Mouse (Mus musculus) lung, postnatal 0 days (tissue): ENCODE results near the gene Omp.

Experiments
- CTCF ChIP-seq: IDR thresholded peaks from 2 replicates; pipeline ENCODE4 v1.5.1; 2016; ENCODE audit warnings: antibody characterized with exemption, mild to moderate bottlenecking
- EP300 ChIP-seq: IDR thresholded peaks from 2 replicates; pipeline ENCODE4 v1.6.1; 2016; ENCODE audit warnings: antibody characterized with exemption, mild to moderate bottlenecking, control low read depth

DNA sequence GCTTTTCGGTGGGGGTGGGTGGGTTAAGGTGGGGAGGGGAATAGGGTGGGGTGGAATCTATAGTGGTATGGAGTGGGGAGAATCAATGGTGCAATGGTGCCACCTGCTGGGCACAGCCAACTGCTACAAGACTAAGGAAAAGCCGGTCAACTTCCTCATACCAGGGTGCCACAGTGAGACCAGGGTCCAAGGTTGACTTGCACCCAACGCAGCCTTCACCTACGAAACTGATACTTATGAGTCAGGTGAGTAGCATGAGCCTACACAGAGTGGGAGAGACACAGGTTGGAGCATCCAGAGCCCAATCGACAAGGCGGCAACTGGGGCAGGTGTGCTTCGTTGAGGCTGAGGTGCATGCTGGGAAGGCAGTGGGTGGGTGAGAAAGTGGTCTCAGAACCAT, 25.0 kb downstream of the Omp start:
- peak; percentile 84 for TF ChIP-seq CTCF
- no peak for TF ChIP-seq EP300
